Mouse (Mus musculus) kidney, adult 18-20 months (tissue): ENCODE data around the gene Ust.
"Not testable (repeated sequence)": the region's sequence is repeated elsewhere in the genome, so short reads cannot be mapped to it uniquely, and the experiment has no call there.

Experiments
- DNase-seq: peaks from one replicate; pipeline ENCODE4 v3.0.0; 2021

Gene Ust

GRCm38 (mm10) chr10:8518141-8519013, at the start of gene Ust:
TSS of gene Ust (minus strand) at chr10:8518825.
- peak; percentile 62 for DNase-seq

GRCm38 (mm10) chr10:8561366-8561765, 42.7 kb upstream of the Ust start:
- DNase-seq: no peak

- not testable (repeated sequence) for DNase-seq
Measured at GRCm38 (mm10) chr10:8559566-8559965, 40.9 kb upstream of the Ust start.

- DNase-seq: not testable (repeated sequence)
Measured at GRCm38 (mm10) chr10:8552239-8552638, 33.6 kb upstream of the Ust start.

GRCm38 (mm10) chr10:8551601-8552000, 33.0 kb upstream of the Ust start:
- not testable (repeated sequence) for DNase-seq

- DNase-seq: no peak
Measured at GRCm38 (mm10) chr10:8541514-8541913, 22.9 kb upstream of the Ust start.

- no peak for DNase-seq
Measured at GRCm38 (mm10) chr10:8535445-8535844, 16.8 kb upstream of the Ust start.

- DNase-seq: no peak
Measured at GRCm38 (mm10) chr10:8531651-8532050, 13.0 kb upstream of the Ust start.

- no peak for DNase-seq
Measured at GRCm38 (mm10) chr10:8530505-8531051, 12.0 kb upstream of the Ust start.

- no peak for DNase-seq
Measured at GRCm38 (mm10) chr10:8529173-8529572, 10.5 kb upstream of the Ust start.

- no peak for DNase-seq
Measured at GRCm38 (mm10) chr10:8525354-8525753, 6.7 kb upstream of the Ust start.

- DNase-seq: no peak
Measured at GRCm38 (mm10) chr10:8521536-8521935, 2.9 kb upstream of the Ust start.

GRCm38 (mm10) chr10:8520766-8521395, 2.3 kb upstream of the Ust start:
- DNase-seq: no peak

- DNase-seq: peak; percentile 21
Measured at GRCm38 (mm10) chr10:8519014-8519491, 428 bp upstream of the Ust start.

GRCm38 (mm10) chr10:8517591-8518140, 959 bp downstream of the Ust start:
- peak; percentile 8 for DNase-seq

GRCm38 (mm10) chr10:8516916-8517524, 1.6 kb downstream of the Ust start:
- DNase-seq: no peak

GRCm38 (mm10) chr10:8513690-8514089, 4.9 kb downstream of the Ust start:
- DNase-seq: no peak

GRCm38 (mm10) chr10:8512222-8512621, 6.4 kb downstream of the Ust start:
- no peak for DNase-seq

- no peak for DNase-seq
Measured at GRCm38 (mm10) chr10:8511760-8512159, 6.9 kb downstream of the Ust start.

GRCm38 (mm10) chr10:8506247-8506573, 12.4 kb downstream of the Ust start:
- no peak for DNase-seq

GRCm38 (mm10) chr10:8505346-8506246, 13.0 kb downstream of the Ust start:
- no peak for DNase-seq

GRCm38 (mm10) chr10:8504832-8505231, 13.8 kb downstream of the Ust start:
- no peak for DNase-seq
